ENCODE assay signal across 21 mouse cellular contexts in the genomic region with DNA sequence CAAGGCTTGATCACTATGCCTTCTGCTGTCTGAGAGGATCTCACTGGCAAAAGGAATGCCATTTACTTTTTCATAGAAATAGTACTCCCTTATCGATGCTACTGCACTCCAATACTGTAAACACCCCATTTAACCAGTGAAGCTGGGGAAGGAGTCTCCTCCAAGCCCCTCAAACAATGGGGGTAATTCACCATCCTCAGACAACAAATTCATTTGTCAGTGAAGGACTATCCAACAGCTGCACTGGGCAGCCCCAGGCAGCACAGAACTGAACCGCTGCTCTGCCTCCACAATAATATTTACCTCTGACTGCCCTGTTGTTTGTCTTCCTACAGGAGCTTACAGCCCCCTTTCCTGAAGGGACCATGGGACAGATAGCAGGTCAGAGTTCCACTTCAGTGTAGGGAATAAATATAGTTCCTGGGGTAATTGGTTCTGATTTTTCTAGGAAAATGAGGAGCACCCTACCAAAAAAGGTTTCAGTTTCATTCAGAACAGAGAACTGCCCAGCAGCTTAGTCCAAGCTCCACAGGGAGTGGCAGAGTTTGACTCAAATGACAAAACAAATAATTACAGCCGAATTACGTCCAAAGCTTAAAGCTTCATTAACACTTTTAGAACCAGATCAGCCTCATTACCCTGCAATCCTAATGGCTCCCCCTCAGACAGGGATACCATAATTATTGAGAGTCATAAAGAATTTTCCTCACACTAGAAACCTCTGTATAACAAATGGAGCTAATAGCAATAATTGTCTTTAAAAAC. TPM values are rescaled to one million over a fixed set of nuclear protein-coding genes. Genes with fewer than 3 reads are reported as not detected.
A peak's percentile ranks its signal among the peaks of the same experiment; 100 is the strongest.
DNase-seq lines count a peak whose midpoint lies in the region; ATAC-seq and TF ChIP-seq lines count a peak whose summit lies in the region.
"Had no signal": no experiment of that assay in that cellular context is flagged by ENCODE, and none has a peak within 500 bp of the region (broad histone marks: within the 10 kb centered on the region; RNA-seq: fewer than 3 reads in every experiment).

No protein-coding gene starts in this region.

- no peak overlapping the region for H3K4me2 ChIP-seq in forebrain, embryonic 15.5 days (replicated peaks)
- 0 out of 2 replicates have a peak overlapping the region, but pooled peaks have one; percentile 1 for H3K4me2 ChIP-seq in neural tube, embryonic 12.5 days (replicated peaks)
- no peak overlapping the region for H3K4me2 ChIP-seq in stomach, embryonic 16.5 days (ENCODE audit: low read depth, low read length)
- H3K4me2 ChIP-seq: embryonic facial prominence, embryonic 12.5 days; hindbrain, embryonic 14.5 days; limb, embryonic 15.5 days; neural tube, embryonic 15.5 days had no signal

- DNase-seq in forebrain, embryonic 10.5 days (ENCODE audit: extremely low spot score, low spot score) = no peak
- DNase-seq in layer of hippocampus, adult 2 months (ENCODE audit: low spot score in 2 of 2) = no peak
- no peak for DNase-seq in layer of hippocampus, adult 9-10 months (ENCODE audit: low spot score)
- no peak for DNase-seq in neural tube, embryonic 10.5 days (ENCODE audit: extremely low spot score, low spot score)
- DNase-seq: cerebellum, adult 11 months; heart, adult 2 months; kidney, adult 11 months; kidney, postnatal 36 days; thymus, postnatal 4 days had no signal

- no peak overlapping the region for H3K9ac ChIP-seq in forebrain, embryonic 15.5 days (replicated peaks)
- no peak overlapping the region for H3K9ac ChIP-seq in neural tube, embryonic 12.5 days
- H3K9ac ChIP-seq in stomach, embryonic 16.5 days (ENCODE audit: low read length) = no peak overlapping the region
- H3K9ac ChIP-seq: embryonic facial prominence, embryonic 12.5 days; hindbrain, embryonic 14.5 days; limb, embryonic 15.5 days; neural tube, embryonic 15.5 days had no signal

- H3K27me3 ChIP-seq in forebrain, embryonic 10.5 days (ENCODE audit: poor library complexity, severe bottlenecking) = peaks cover 10% of the 10 kb centered on the region
- H3K27me3 ChIP-seq in forebrain, embryonic 15.5 days = no peaks in the 10 kb centered on the region
- no peaks in the 10 kb centered on the region for H3K27me3 ChIP-seq in neural tube, embryonic 12.5 days (replicated peaks)
- no peaks in the 10 kb centered on the region for H3K27me3 ChIP-seq in stomach, embryonic 16.5 days (ENCODE audit: control insufficient read depth, insufficient read depth, low read length)
- H3K27me3 ChIP-seq: limb, embryonic 15.5 days; neural tube, embryonic 15.5 days had no signal

- H3K27ac ChIP-seq in forebrain, embryonic 10.5 days = no peak overlapping the region
- no peak overlapping the region for H3K27ac ChIP-seq in forebrain, embryonic 15.5 days (replicated peaks)
- H3K27ac ChIP-seq in layer of hippocampus, adult 2 months = peak overlapping the region; percentile 58
- no peak overlapping the region for H3K27ac ChIP-seq in neural tube, embryonic 12.5 days
- no peak overlapping the region for H3K27ac ChIP-seq in stomach, embryonic 16.5 days (ENCODE audit: low read length)
- H3K27ac ChIP-seq: embryonic facial prominence, embryonic 12.5 days; heart, adult 2 months; hindbrain, embryonic 14.5 days; limb, embryonic 15.5 days; neural tube, embryonic 15.5 days had no signal

- no peak for ATAC-seq in forebrain, embryonic 15.5 days (replicated peaks)
- ATAC-seq in neural tube, embryonic 12.5 days (ENCODE audit: low FRiP score, low read depth) = no peak
- no peak for ATAC-seq in stomach, embryonic 16.5 days (ENCODE audit: insufficient read depth, low FRiP score)
- no peak for ATAC-seq in CD4-positive, CD25-positive, alpha-beta regulatory T cell, adult 4 months
- ATAC-seq: Patski had no signal

- H3K4me3 ChIP-seq in forebrain, embryonic 10.5 days = peak overlapping the region; percentile 7; the same call in 1 of the 2 replicates
- H3K4me3 ChIP-seq in forebrain, embryonic 15.5 days = no peak overlapping the region
- no peak overlapping the region for H3K4me3 ChIP-seq in layer of hippocampus, adult 2 months
- H3K4me3 ChIP-seq in neural tube, embryonic 12.5 days = no peak overlapping the region
- 0 out of 2 replicates have a peak overlapping the region, but pooled peaks have one; percentile 7 for H3K4me3 ChIP-seq in stomach, embryonic 16.5 days (replicated peaks; ENCODE audit: low read length)
- H3K4me3 ChIP-seq: embryonic facial prominence, embryonic 12.5 days; heart, adult 2 months; limb, embryonic 15.5 days; neural tube, embryonic 15.5 days had no signal

- TF ChIP-seq CTCF in layer of hippocampus, adult 2 months (conservative IDR thresholded peaks at IDR 0.05) = no peak

- H3K4me1 ChIP-seq in forebrain, embryonic 10.5 days = peaks cover 33% of the 10 kb centered on the region
- peaks cover 12% of the 10 kb centered on the region; the same call in 1 of the 2 replicates for H3K4me1 ChIP-seq in forebrain, embryonic 15.5 days
- H3K4me1 ChIP-seq in neural tube, embryonic 12.5 days = peaks cover 8% of the 10 kb centered on the region
- no peaks in the 10 kb centered on the region for H3K4me1 ChIP-seq in stomach, embryonic 16.5 days (ENCODE audit: control insufficient read depth, insufficient read depth, low read length)
- H3K4me1 ChIP-seq: limb, embryonic 15.5 days had no signal

- no peaks in the 10 kb centered on the region for H3K9me3 ChIP-seq in forebrain, embryonic 10.5 days
- no peaks in the 10 kb centered on the region for H3K9me3 ChIP-seq in forebrain, embryonic 15.5 days
- no peaks in the 10 kb centered on the region for H3K9me3 ChIP-seq in neural tube, embryonic 12.5 days
- no peaks in the 10 kb centered on the region for H3K9me3 ChIP-seq in stomach, embryonic 16.5 days (replicated peaks; ENCODE audit: control insufficient read depth, low read length)
- H3K9me3 ChIP-seq: embryonic facial prominence, embryonic 12.5 days; limb, embryonic 15.5 days; neural tube, embryonic 15.5 days had no signal

- 7% methylated on average over 4 of the region's 4 CpGs for WGBS in forebrain, embryonic 10.5 days
- WGBS in forebrain, embryonic 15.5 days = 4% methylated on average over 4 of the region's 4 CpGs
- 15% methylated on average over 4 of the region's 4 CpGs for WGBS in neural tube, embryonic 12.5 days
- 12% methylated on average over 4 of the region's 4 CpGs for WGBS in stomach, embryonic 16.5 days

- H3K36me3 ChIP-seq in forebrain, embryonic 10.5 days (replicated peaks) = no peaks in the 10 kb centered on the region
- no peaks in the 10 kb centered on the region for H3K36me3 ChIP-seq in forebrain, embryonic 15.5 days
- no peaks in the 10 kb centered on the region for H3K36me3 ChIP-seq in neural tube, embryonic 12.5 days
- H3K36me3 ChIP-seq in stomach, embryonic 16.5 days (ENCODE audit: control insufficient read depth, insufficient read depth, low read length) = no peaks in the 10 kb centered on the region
- H3K36me3 ChIP-seq: embryonic facial prominence, embryonic 12.5 days; limb, embryonic 15.5 days; neural tube, embryonic 15.5 days had no signal

RNA-seq across cellular contexts. Expression of a gene that starts 6.0 kb away (rescaled TPM):
- not detected in 2 replicates for polyA plus RNA-seq in forebrain, embryonic 10.5 days (2016; fragmentation: Nextera tagmentation; extraction: Ambion mirVana)
- polyA plus RNA-seq in forebrain, embryonic 15.5 days (2015; fragmentation: Nextera tagmentation; extraction: Ambion mirVana) = not detected in 2 replicates
- not detected for total RNA-seq in layer of hippocampus, adult 2 months (2021)
- not detected in 2 replicates for polyA plus RNA-seq in neural tube, embryonic 12.5 days (2016; fragmentation: Nextera tagmentation; extraction: Ambion mirVana)
- not detected in 2 replicates for polyA plus RNA-seq in stomach, embryonic 16.5 days (2015; fragmentation: Nextera tagmentation; extraction: Ambion mirVana)
- not detected for polyA plus RNA-seq in CD4-positive, CD25-positive, alpha-beta regulatory T cell, adult 4 months (2017; shearing (Covaris generic))
- total RNA-seq: gastrocnemius, adult 8-10 months; heart, adult 2 months had no signal
- polyA plus RNA-seq: embryonic facial prominence, embryonic 12.5 days; heart, embryonic 16.5 days; hindbrain, embryonic 14.5 days; limb, embryonic 15.5 days; neural tube, embryonic 15.5 days; Patski; spleen, adult 2 months had no signal

RNA-seq across cellular contexts. Expression of a gene that starts 12.2 kb away (rescaled TPM):
- polyA plus RNA-seq in forebrain, embryonic 10.5 days (2016; fragmentation: Nextera tagmentation; extraction: Ambion mirVana) = 40.4 and 44.2 TPM in 2 replicates
- polyA plus RNA-seq in forebrain, embryonic 15.5 days (2015; fragmentation: Nextera tagmentation; extraction: Ambion mirVana) = 13.7 and 14.1 TPM in 2 replicates
- 1 to 10 TPM; 1.3 to 3.8 TPM for total RNA-seq in layer of hippocampus, adult 2 months (2021)
- 27.3 and 33.4 TPM in 2 replicates for polyA plus RNA-seq in neural tube, embryonic 12.5 days (2016; fragmentation: Nextera tagmentation; extraction: Ambion mirVana)
- polyA plus RNA-seq in stomach, embryonic 16.5 days (2015; fragmentation: Nextera tagmentation; extraction: Ambion mirVana) = 61.4 and 70.0 TPM in 2 replicates
- 1 to 10 TPM in 1 of 2 experiments, not detected in 1; 2.1 TPM for polyA plus RNA-seq in CD4-positive, CD25-positive, alpha-beta regulatory T cell, adult 4 months (2017; shearing (Covaris generic))
- total RNA-seq: gastrocnemius, adult 8-10 months had no signal
- polyA plus RNA-seq: Patski had no signal

RNA-seq across cellular contexts. Expression of a gene that starts 17.5 kb away (rescaled TPM):
- not detected in 2 replicates for polyA plus RNA-seq in forebrain, embryonic 10.5 days (2016; fragmentation: Nextera tagmentation; extraction: Ambion mirVana)
- 0.56 and 1.2 TPM in 2 replicates for polyA plus RNA-seq in forebrain, embryonic 15.5 days (2015; fragmentation: Nextera tagmentation; extraction: Ambion mirVana)
- under 1 TPM; 0.25 to 0.26 TPM for total RNA-seq in layer of hippocampus, adult 2 months (2021)
- 0.34 and 0.51 TPM in 2 replicates for polyA plus RNA-seq in neural tube, embryonic 12.5 days (2016; fragmentation: Nextera tagmentation; extraction: Ambion mirVana)
- 0.22 and 0.26 TPM in 2 replicates for polyA plus RNA-seq in stomach, embryonic 16.5 days (2015; fragmentation: Nextera tagmentation; extraction: Ambion mirVana)
- polyA plus RNA-seq in CD4-positive, CD25-positive, alpha-beta regulatory T cell, adult 4 months (2017; shearing (Covaris generic)) = under 1 TPM in 1 of 2 experiments, not detected in 1; 0.16 TPM
- total RNA-seq: gastrocnemius, adult 8-10 months; heart, adult 2 months had no signal
- polyA plus RNA-seq: heart, adult 2 months had no signal

RNA-seq across cellular contexts. Expression of a gene that starts 17.6 kb away (rescaled TPM):
- polyA plus RNA-seq in forebrain, embryonic 10.5 days (2016; fragmentation: Nextera tagmentation; extraction: Ambion mirVana) = 0.34 TPM in 1 of 2 replicates, not detected in the other
- polyA plus RNA-seq in forebrain, embryonic 15.5 days (2015; fragmentation: Nextera tagmentation; extraction: Ambion mirVana) = not detected in 2 replicates
- not detected for total RNA-seq in layer of hippocampus, adult 2 months (2021)
- not detected in 2 replicates for polyA plus RNA-seq in neural tube, embryonic 12.5 days (2016; fragmentation: Nextera tagmentation; extraction: Ambion mirVana)
- polyA plus RNA-seq in stomach, embryonic 16.5 days (2015; fragmentation: Nextera tagmentation; extraction: Ambion mirVana) = 0.72 and 0.79 TPM in 2 replicates
- not detected for polyA plus RNA-seq in CD4-positive, CD25-positive, alpha-beta regulatory T cell, adult 4 months (2017; shearing (Covaris generic))
- total RNA-seq: gastrocnemius, adult 8-10 months; heart, adult 2 months had no signal
- polyA plus RNA-seq: embryonic facial prominence, embryonic 12.5 days; heart, embryonic 16.5 days; hindbrain, embryonic 14.5 days; neural tube, embryonic 15.5 days; spleen, adult 2 months had no signal

RNA-seq across cellular contexts. Expression of a gene that starts 24.3 kb away (rescaled TPM):
- polyA plus RNA-seq in forebrain, embryonic 10.5 days (2016; fragmentation: Nextera tagmentation; extraction: Ambion mirVana) = 3.9 and 4.4 TPM in 2 replicates
- polyA plus RNA-seq in forebrain, embryonic 15.5 days (2015; fragmentation: Nextera tagmentation; extraction: Ambion mirVana) = 3.5 TPM in 2 replicates
- 1 to 10 TPM; 2.6 to 2.7 TPM for total RNA-seq in layer of hippocampus, adult 2 months (2021)
- 2.7 and 3.1 TPM in 2 replicates for polyA plus RNA-seq in neural tube, embryonic 12.5 days (2016; fragmentation: Nextera tagmentation; extraction: Ambion mirVana)
- 21.2 and 21.7 TPM in 2 replicates for polyA plus RNA-seq in stomach, embryonic 16.5 days (2015; fragmentation: Nextera tagmentation; extraction: Ambion mirVana)
- polyA plus RNA-seq in CD4-positive, CD25-positive, alpha-beta regulatory T cell, adult 4 months (2017; shearing (Covaris generic)) = under 1 TPM in 1 of 2 experiments, not detected in 1; 0.86 TPM

Comparison
In these comparisons a context has a peak if more than half of its experiments do, and no peak if none do; other contexts are left out.
1. H3K4me3 ChIP-seq: peak in forebrain, embryonic 10.5 days (single experiment) and stomach, embryonic 16.5 days (single experiment); none in forebrain, embryonic 15.5 days (single experiment), layer of hippocampus, adult 2 months (single experiment) and neural tube, embryonic 12.5 days (single experiment).